In genomic region chr9:69431863-69432555, GRCm38 (mm10) we compare ENCODE assay signal across 9 mouse cellular contexts. TPM values are rescaled to one million over a fixed set of nuclear protein-coding genes. Genes with fewer than 3 reads are reported as not detected.
DNase-seq lines count a peak whose midpoint lies in the region; ATAC-seq lines count a peak whose summit lies in the region.
"Had no signal": no experiment of that assay in that cellular context is flagged by ENCODE, and none has a peak within 500 bp of the region (broad histone marks: within the 10 kb centered on the region; RNA-seq: fewer than 3 reads in every experiment).

No protein-coding gene starts in this region.

- H3K27ac ChIP-seq in forebrain, embryonic 14.5 days (ENCODE audit: low read depth, low read length): no peak overlapping the region
- peak overlapping the region; percentile 92 for H3K27ac ChIP-seq in lung, embryonic 16.5 days (ENCODE audit: low read length)

- H3K4me3 ChIP-seq in forebrain, embryonic 14.5 days (ENCODE audit: low read depth, low read length): no peak overlapping the region
- peak overlapping the region; percentile 13; the same call in 1 of the 2 replicates for H3K4me3 ChIP-seq in lung, embryonic 16.5 days (ENCODE audit: low read length)

- 25% methylated on average over 6 of the region's 6 CpGs for WGBS in forebrain, embryonic 14.5 days
- 42% methylated on average over 6 of the region's 6 CpGs for WGBS in lung, embryonic 16.5 days

- H3K27me3 ChIP-seq in forebrain, embryonic 14.5 days (replicated peaks; ENCODE audit: control insufficient read depth, insufficient read depth, low read length): no peaks in the 10 kb centered on the region
- H3K27me3 ChIP-seq in lung, embryonic 16.5 days (ENCODE audit: control insufficient read depth, insufficient read depth, low read depth, low read length): no peaks in the 10 kb centered on the region

- peak; percentile 78 for DNase-seq in 3134 (ENCODE audit: extremely low read depth, insufficient read length, low spot score)
- DNase-seq in NIH3T3 (ENCODE audit: low read depth): peak; percentile 87
- DNase-seq in forebrain, embryonic 14.5 days (ENCODE audit: low spot score): peak; percentile 73
- DNase-seq in gastrocnemius, postnatal 10 days: no peak
- DNase-seq in ovary, postnatal 14 days (ENCODE audit: low spot score): no peak
- no peak for DNase-seq in adrenal gland, postnatal 14 days

- peaks cover 7% of the 10 kb centered on the region; the same call in 1 of the 2 replicates for H3K4me1 ChIP-seq in forebrain, embryonic 14.5 days (ENCODE audit: control insufficient read depth, insufficient read depth, low read length)
- H3K4me1 ChIP-seq in lung, embryonic 16.5 days (replicated peaks; ENCODE audit: control insufficient read depth, insufficient read depth, low read length): peaks cover 4% of the 10 kb centered on the region; the same call in 1 of the 2 replicates

- H3K9ac ChIP-seq in forebrain, embryonic 14.5 days (ENCODE audit: low read length): no peak overlapping the region
- H3K9ac ChIP-seq in lung, embryonic 16.5 days (ENCODE audit: low read length): peak overlapping the region; percentile 28; the same call in 1 of the 2 replicates

- no peaks in the 10 kb centered on the region for H3K9me3 ChIP-seq in forebrain, embryonic 14.5 days (replicated peaks; ENCODE audit: control insufficient read depth, low read length)
- no peaks in the 10 kb centered on the region for H3K9me3 ChIP-seq in lung, embryonic 16.5 days (ENCODE audit: control insufficient read depth, low read length)

- peaks cover 24% of the 10 kb centered on the region for H3K36me3 ChIP-seq in forebrain, embryonic 14.5 days (ENCODE audit: control insufficient read depth, insufficient read depth, low read length)
- H3K36me3 ChIP-seq in lung, embryonic 16.5 days (ENCODE audit: control insufficient read depth, insufficient read depth, low read length): peaks cover 11% of the 10 kb centered on the region

- 0 out of 2 replicates have a peak, but pooled peaks have one; percentile 46 for ATAC-seq in forebrain, embryonic 14.5 days
- ATAC-seq in lung, embryonic 16.5 days (ENCODE audit: low read depth): peak; percentile 93
- ATAC-seq in megakaryocyte progenitor cell, adult 5-6 weeks (replicated peaks; ENCODE audit: poor library complexity): no peak
- ATAC-seq: activated CD4-positive, CD25-positive, alpha-beta regulatory T cell, adult 4 months had no signal

- no peak overlapping the region for H3K4me2 ChIP-seq in forebrain, embryonic 14.5 days (ENCODE audit: low read length)
- peak overlapping the region; percentile 25; the same call in 1 of the 2 replicates for H3K4me2 ChIP-seq in lung, embryonic 16.5 days (ENCODE audit: low read depth, low read length)

RNA-seq across cellular contexts. Expression of gene Anxa2, which starts 21.4 kb away (rescaled TPM):
- polyA plus RNA-seq in forebrain, embryonic 14.5 days (2014; fragmentation: Nextera tagmentation; extraction: Ambion mirVana): 109 and 118 TPM in 2 replicates
- 973 and 1,115 TPM in 2 replicates for polyA plus RNA-seq in lung, embryonic 16.5 days (2015; fragmentation: Nextera tagmentation; extraction: Ambion mirVana)
- 100 to 1,000 TPM; 142 to 185 TPM for total RNA-seq in gastrocnemius, postnatal 10 days (2021)
- total RNA-seq in megakaryocyte progenitor cell, adult 5-6 weeks (2015): 111 and 140 TPM in 2 replicates
- 74.3 and 112 TPM in 2 replicates for total RNA-seq in megakaryocyte progenitor cell, adult 5-6 weeks (2017)
- total RNA-seq in adrenal gland, postnatal 14 days (2021): 302 and 335 TPM in 2 replicates

RNA-seq across cellular contexts. Expression of gene Ice2, which starts 34.3 kb away (rescaled TPM):
- 12.9 and 13.8 TPM in 2 replicates for polyA plus RNA-seq in forebrain, embryonic 14.5 days (2014; fragmentation: Nextera tagmentation; extraction: Ambion mirVana)
- polyA plus RNA-seq in lung, embryonic 16.5 days (2015; fragmentation: Nextera tagmentation; extraction: Ambion mirVana): 18.8 and 21.5 TPM in 2 replicates
- total RNA-seq in gastrocnemius, postnatal 10 days (2021): 1 to 10 TPM; 5.7 to 8.0 TPM
- 23.5 and 31.1 TPM in 2 replicates for total RNA-seq in megakaryocyte progenitor cell, adult 5-6 weeks (2015)
- 18.9 and 27.6 TPM in 2 replicates for total RNA-seq in megakaryocyte progenitor cell, adult 5-6 weeks (2017)
- 14.3 and 16.3 TPM in 2 replicates for total RNA-seq in adrenal gland, postnatal 14 days (2021)

Comparison
In these comparisons a context has a peak if more than half of its experiments do, and no peak if none do; other contexts are left out.
1. DNase-seq: peak in 3134 (single experiment), NIH3T3 (single experiment) and forebrain, embryonic 14.5 days (single experiment); none in gastrocnemius, postnatal 10 days (single experiment), ovary, postnatal 14 days (single experiment) and adrenal gland, postnatal 14 days (single experiment).